Mouse (Mus musculus) lung, adult 2 months (tissue): Measurements from ENCODE around the gene Zfp683. TPM values are rescaled to one million over a fixed set of nuclear protein-coding genes. Genes with fewer than 3 reads are reported as not detected.

Experiments
- DNase-seq: peaks from one replicate; pipeline ENCODE4 v3.0.0; 2022
- H3K4me1 ChIP-seq: fragments of 200-500 bp; 2 replicates; pipeline ENCODE4 v1.6.1; 2011; ENCODE audit warnings: low read length; ENCODE audit not compliant: control insufficient read depth, insufficient read depth
- H3K4me3 ChIP-seq: fragments of 200-500 bp; replicated peaks from 2 replicates; pipeline ENCODE3; 2011; ENCODE audit warnings: low read depth, mild to moderate bottlenecking, control low read depth, low read length; ENCODE audit errors: extremely low read depth
- CTCF ChIP-seq: fragments of 200-500 bp; IDR thresholded peaks from 2 replicates; pipeline ENCODE4 v1.5.1; 2011; ENCODE audit warnings: mild to moderate bottlenecking, low read length, control low read depth; ENCODE audit not compliant: insufficient read depth
- POLR2A ChIP-seq: fragments of 200-500 bp; IDR thresholded peaks from 2 replicates; pipeline ENCODE4 v1.6.1; 2011; ENCODE audit warnings: low read depth, mild to moderate bottlenecking, control low read depth, low read length, borderline replicate concordance; ENCODE audit errors: extremely low read depth
- WGBS: fragments of 180-500 bp; shearing (Covaris S2); methylation state at CpG from one replicate; pipeline ENCODE4 v1.1.7; 2018; 5-methylcytosine and 5-hydroxymethylcytosine counted together
- polyA plus RNA-seq: library from polyadenylated mRNA; depleted of rRNA; stranded (reverse); fragments of >200 nt; gene quantifications from 2 replicates; pipeline ENCODE4 v1.2.3, GENCODE M21; 2012

Gene Zfp683
- polyA plus RNA-seq, 1 experiment, result 0.27 TPM

DNA sequence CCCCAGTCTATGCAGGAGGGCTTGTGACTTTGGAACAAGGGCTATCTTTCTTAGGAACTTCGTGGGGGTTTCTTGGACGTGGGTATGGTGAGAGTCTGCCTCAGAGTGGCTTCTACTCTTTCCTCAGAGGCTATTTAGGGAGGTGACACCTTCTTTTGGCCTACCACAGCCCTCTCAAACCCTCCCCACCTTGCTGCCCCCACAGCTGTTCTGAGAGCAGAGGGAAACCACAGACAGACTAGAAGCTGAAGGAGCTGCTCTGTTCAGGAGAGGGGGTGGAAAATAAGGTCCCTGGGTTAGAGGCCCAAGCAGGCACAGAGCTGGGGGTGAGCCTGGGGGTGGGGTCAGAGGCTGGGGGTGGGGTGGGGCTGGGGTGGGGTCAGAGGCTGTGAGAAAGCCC is 10.6 kb upstream of the Zfp683 start:
- DNase-seq, result no peak
- WGBS, result 42% methylated on average over 2 of the region's 2 CpGs
- Histone ChIP-seq H3K4me3 (no peak overlapping the region), H3K4me1 (no peaks in the 10 kb centered on the region)
- TF ChIP-seq CTCF, result no peak
- no peak for TF ChIP-seq POLR2A

DNA sequence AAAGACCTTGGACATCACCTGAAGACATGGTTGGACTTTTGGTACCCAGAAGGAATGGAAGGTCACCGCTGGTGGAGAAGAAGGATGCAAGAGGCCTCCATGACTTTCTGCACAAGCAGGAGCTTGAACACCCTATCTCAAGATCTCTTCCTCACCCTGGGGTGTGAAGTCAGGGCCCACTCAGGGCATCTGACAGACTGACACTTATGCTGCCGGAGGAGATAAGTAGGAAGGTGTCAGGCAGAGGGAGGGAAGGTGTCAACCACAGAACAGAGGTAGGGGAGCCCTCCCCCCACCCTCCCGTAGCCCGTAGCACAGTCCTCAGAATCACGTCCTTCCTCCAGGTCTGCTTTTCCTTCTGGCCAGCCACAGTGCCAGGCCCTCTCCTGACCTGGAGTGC is 6.0 kb upstream of the Zfp683 start:
- DNase-seq, result no peak
- 51% methylated on average over 5 of the region's 5 CpGs for WGBS
- no peak for TF ChIP-seq CTCF
- Histone ChIP-seq H3K4me3 (no peak overlapping the region), H3K4me1 (no peaks in the 10 kb centered on the region)

GRCm38 (mm10) chr4:134051912-134052311 is 1.7 kb upstream of the Zfp683 start:
- TF ChIP-seq CTCF, result no peak
- DNase-seq, result no peak
- WGBS, result 83% methylated on average over 5 of the region's 5 CpGs
- no peak overlapping the region for H3K4me3 ChIP-seq
- H3K4me1 ChIP-seq, result no peaks in the 10 kb centered on the region

DNA sequence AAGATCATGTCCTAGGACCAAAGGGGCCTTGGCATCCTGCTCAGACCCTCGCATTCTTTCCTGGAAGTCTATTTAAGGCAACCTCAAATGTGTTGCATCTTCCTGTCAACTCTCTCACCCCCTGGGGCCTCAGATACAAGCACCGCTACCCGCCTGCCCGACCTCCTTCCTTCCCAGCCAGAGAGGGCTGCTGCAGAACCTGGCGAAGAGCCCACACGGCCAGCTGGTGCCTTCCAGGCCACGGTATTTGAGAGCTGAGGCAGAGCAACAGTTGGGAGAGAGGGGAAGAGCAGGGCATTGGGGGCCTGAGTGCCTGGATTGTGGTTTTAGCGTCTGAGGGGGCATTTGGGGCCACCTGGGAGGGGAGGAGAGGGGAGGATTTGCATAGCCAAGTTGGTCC is 1.1 kb upstream of the Zfp683 start:
- 7% methylated on average over 8 of the region's 8 CpGs for WGBS
- no peaks in the 10 kb centered on the region for H3K4me1 ChIP-seq
- DNase-seq, result no peak
- no peak overlapping the region for H3K4me3 ChIP-seq
- TF ChIP-seq POLR2A (no peak), CTCF (no peak)

- peak overlapping the region; percentile 10 for H3K4me3 ChIP-seq
- WGBS, result 25% methylated on average over 14 of the region's 14 CpGs
- DNase-seq, result no peak
- TF ChIP-seq POLR2A (no peak), CTCF (no peak)
- H3K4me1 ChIP-seq, result no peaks in the 10 kb centered on the region
Observed at GRCm38 (mm10) chr4:134058166-134058715, 4.6 kb downstream of the Zfp683 start.

DNA sequence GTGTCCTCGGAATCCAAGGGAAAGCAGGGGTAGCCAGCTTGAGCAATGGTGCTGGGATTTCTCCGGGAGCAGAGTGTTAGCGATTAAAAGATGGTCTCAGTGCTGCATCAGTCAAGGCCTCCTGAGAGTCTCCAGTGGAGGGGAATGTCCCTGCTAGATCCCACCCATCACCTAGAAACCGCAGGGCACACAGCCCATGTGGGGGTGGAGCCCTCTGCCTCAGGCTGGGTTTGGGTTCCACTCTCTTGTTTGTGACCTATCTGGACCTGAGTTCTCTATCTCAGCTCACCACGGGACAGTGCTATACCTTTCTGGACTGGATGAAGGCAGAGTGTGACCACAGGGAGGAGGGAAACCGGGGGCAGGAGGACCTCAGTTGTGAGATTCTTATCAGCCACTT is 5.3 kb downstream of the Zfp683 start:
- TF ChIP-seq POLR2A (no peak), CTCF (no peak)
- no peak for DNase-seq
- no peak overlapping the region for H3K4me3 ChIP-seq
- H3K4me1 ChIP-seq, result no peaks in the 10 kb centered on the region
- 70% methylated on average over 6 of the region's 6 CpGs for WGBS

GRCm38 (mm10) chr4:134060135-134060865 is 6.7 kb downstream of the Zfp683 start, which contains the start of gene Crybg2:
TSS of gene Crybg2 (plus strand) at chr4:134060815.
- Histone ChIP-seq H3K4me1 (no peaks in the 10 kb centered on the region), H3K4me3 (no peak within 1 kb of the TSS)
- no peak for DNase-seq
- 57% methylated on average over 28 of the region's 28 CpGs for WGBS
- TF ChIP-seq CTCF, result no peak

GRCm38 (mm10) chr4:134061166-134061830 is 7.7 kb downstream of the Zfp683 start:
- Histone ChIP-seq H3K4me3 (no peak overlapping the region), H3K4me1 (no peaks in the 10 kb centered on the region)
- no peak for TF ChIP-seq CTCF
- no peak for TF ChIP-seq POLR2A
- no peak for DNase-seq
- WGBS, result 52% methylated on average over 18 of the region's 18 CpGs

- TF ChIP-seq POLR2A, result no peak
- no peak for TF ChIP-seq CTCF
- no peaks in the 10 kb centered on the region for H3K4me1 ChIP-seq
- no peak for DNase-seq
- 52% methylated on average over 8 of the region's 8 CpGs for WGBS
- no peak overlapping the region for H3K4me3 ChIP-seq
Observed at GRCm38 (mm10) chr4:134061944-134062446, 8.4 kb downstream of the Zfp683 start.

DNA sequence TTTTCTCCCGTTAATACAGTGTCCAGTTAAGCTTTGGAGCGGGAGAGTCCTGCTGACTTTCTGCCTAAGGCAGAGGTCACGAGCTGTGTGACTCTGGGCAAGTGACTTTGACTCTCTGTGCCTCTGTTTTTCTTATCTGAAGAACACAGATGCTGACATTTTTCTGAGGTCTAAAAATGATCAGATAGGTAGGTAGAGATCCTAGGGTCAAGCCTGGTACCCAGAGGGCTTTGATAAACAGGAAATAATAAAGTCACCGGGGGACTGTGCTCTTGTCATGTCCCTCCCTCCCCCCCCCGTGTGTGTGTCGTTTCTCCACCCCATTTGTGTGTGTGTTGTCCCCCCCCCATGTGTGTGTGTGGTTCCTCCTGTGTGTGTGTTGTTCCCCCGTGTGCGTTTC is 8.9 kb downstream of the Zfp683 start:
- WGBS, result 53% methylated on average over 8 of the region's 8 CpGs
- no peak overlapping the region for H3K4me3 ChIP-seq
- no peak for TF ChIP-seq CTCF
- TF ChIP-seq POLR2A, result no peak
- no peak for DNase-seq
- no peaks in the 10 kb centered on the region for H3K4me1 ChIP-seq
